Mouse (Mus musculus) right cerebral cortex, postnatal 36 days (tissue): Measurements from ENCODE around the gene Snrpb2.

Experiments used
- DNase-seq, 2 experiments: peaks; one replicate each; pipeline ENCODE4 v3.0.0; 2022; ENCODE audit warnings: low spot score in 2 of 2, mixed read lengths in 1 of 2

Gene Snrpb2

GRCm38 (mm10) chr2:143093726-143094125 lies 30.9 kb downstream of the Snrpb2 start:
- DNase-seq = peak; percentile 75 to 83

- DNase-seq = no peak
These were observed 31.9 kb downstream of the Snrpb2 start for GRCm38 (mm10) chr2:143094761-143095160.

- no peak for DNase-seq
These were observed 34.3 kb downstream of the Snrpb2 start for GRCm38 (mm10) chr2:143097170-143097569.

GRCm38 (mm10) chr2:143113859-143114258 lies 51.0 kb downstream of the Snrpb2 start:
- DNase-seq = no peak

- DNase-seq = peak; percentile 21 to 43
These were observed 51.9 kb downstream of the Snrpb2 start for GRCm38 (mm10) chr2:143114716-143115115.

GRCm38 (mm10) chr2:143117453-143117852 lies 54.6 kb downstream of the Snrpb2 start:
- DNase-seq = peak in 1 of 2 experiments; percentile 20

GRCm38 (mm10) chr2:143118221-143118620 lies 55.4 kb downstream of the Snrpb2 start:
- DNase-seq = no peak
